In genomic region chr6:48768178-48768869, GRCm38 (mm10) we compare ENCODE assay signal across 20 mouse cellular contexts. TPM values are rescaled to one million over a fixed set of nuclear protein-coding genes. Genes with fewer than 3 reads are reported as not detected.
DNase-seq lines count a peak whose midpoint lies in the region; ATAC-seq and TF ChIP-seq lines count a peak whose summit lies in the region.
"Had no signal": no experiment of that assay in that cellular context is flagged by ENCODE, and none has a peak within 500 bp of the region (broad histone marks: within the 10 kb centered on the region; RNA-seq: fewer than 3 reads in every experiment).

No protein-coding gene starts in this region.

- intact Hi-C loops in gastrocnemius, adult 2 months (cut with DNase I), result no loop called here

- H3K27ac ChIP-seq in gastrocnemius, adult 2 months, result no peak overlapping the region
- no peak overlapping the region for H3K27ac ChIP-seq in limb, embryonic 10.5 days
- H3K27ac ChIP-seq: embryonic facial prominence, embryonic 12.5 days; heart, embryonic 10.5 days; limb, embryonic 12.5 days; stomach, postnatal 0 days had no signal

- ATAC-seq in monocyte, adult 5-6 weeks (replicated peaks; ENCODE audit: insufficient number of reproducible peaks, low FRiP score, low TSS enrichment, poor library complexity, severe bottlenecking), result no peak; the same call in 1 of the 2 replicates

- no peaks in the 10 kb centered on the region for H3K36me3 ChIP-seq in limb, embryonic 10.5 days
- H3K36me3 ChIP-seq: embryonic facial prominence, embryonic 12.5 days; heart, embryonic 10.5 days; limb, embryonic 12.5 days had no signal

- no peak overlapping the region for H3K4me3 ChIP-seq in gastrocnemius, adult 2 months
- H3K4me3 ChIP-seq in limb, embryonic 10.5 days, result no peak overlapping the region
- H3K4me3 ChIP-seq: embryonic facial prominence, embryonic 12.5 days; heart, embryonic 10.5 days; limb, embryonic 12.5 days had no signal

- DNase-seq in CD4-positive, CD25-positive, alpha-beta regulatory T cell, adult 2 months (ENCODE audit: low read depth, low spot score), result peak; percentile 82
- DNase-seq in T-cell, adult 2 months (ENCODE audit: low spot score), result peak; percentile 86
- peak; percentile 81 for DNase-seq in naive thymus-derived CD4-positive, alpha-beta T cell, adult 2 months (ENCODE audit: low read depth)
- DNase-seq in thymus, postnatal 0 days (ENCODE audit: low spot score), result peak; percentile 79
- no peak for DNase-seq in gastrocnemius, adult 2 months
- DNase-seq in limb, embryonic 10.5 days (ENCODE audit: low spot score), result no peak
- DNase-seq: adrenal gland, postnatal 10 days; cerebellum, postnatal 14 days; heart, postnatal 36 days; kidney, postnatal 10 days; lung, adult 2 months; right cerebral cortex, postnatal 14 days had no signal

- H3K9me3 ChIP-seq in limb, embryonic 10.5 days (replicated peaks), result no peaks in the 10 kb centered on the region
- H3K9me3 ChIP-seq: embryonic facial prominence, embryonic 12.5 days; heart, embryonic 10.5 days had no signal

- WGBS in limb, embryonic 10.5 days, result 81% methylated on average over 9 of the region's 9 CpGs

- H3K27me3 ChIP-seq in limb, embryonic 10.5 days (ENCODE audit: low read depth, poor library complexity, severe bottlenecking), result no peaks in the 10 kb centered on the region
- H3K27me3 ChIP-seq: embryonic facial prominence, embryonic 12.5 days; limb, embryonic 12.5 days had no signal

- TF ChIP-seq CTCF in gastrocnemius, adult 2 months (IDR thresholded peaks at IDR 0.05), result no peak

- no peaks in the 10 kb centered on the region for H3K4me1 ChIP-seq in limb, embryonic 10.5 days
- H3K4me1 ChIP-seq: embryonic facial prominence, embryonic 12.5 days; heart, embryonic 10.5 days had no signal

RNA-seq across cellular contexts. Expression of gene Gimap3, which starts 2.3 kb away (rescaled TPM):
- 3.6 and 5.3 TPM in 2 replicates for polyA plus RNA-seq in thymus, postnatal 0 days (2015; fragmentation: Nextera tagmentation; extraction: Ambion mirVana)
- 92.2 to 334 TPM (median 99.5 TPM) in 3 replicates for total RNA-seq in monocyte, adult 5-6 weeks (2017)
- not detected for total RNA-seq in gastrocnemius, adult 2 months (2021)
- polyA plus RNA-seq in limb, embryonic 10.5 days (2016; fragmentation: Nextera tagmentation; extraction: Ambion mirVana), result not detected in 2 replicates
- total RNA-seq: layer of hippocampus, postnatal 10 days had no signal
- polyA plus RNA-seq: embryonic facial prominence, embryonic 12.5 days; forebrain, embryonic 11.5 days; limb, embryonic 12.5 days had no signal

RNA-seq across cellular contexts. Expression of gene Gimap5, which starts 22.3 kb away (rescaled TPM):
- 23.7 and 29.6 TPM in 2 replicates for polyA plus RNA-seq in thymus, postnatal 0 days (2015; fragmentation: Nextera tagmentation; extraction: Ambion mirVana)
- 91.7 to 178 TPM (median 113 TPM) in 3 replicates for total RNA-seq in monocyte, adult 5-6 weeks (2017)
- 1 to 10 TPM; 1.5 to 1.6 TPM for total RNA-seq in gastrocnemius, adult 2 months (2021)
- 1.3 and 1.4 TPM in 2 replicates for polyA plus RNA-seq in limb, embryonic 10.5 days (2016; fragmentation: Nextera tagmentation; extraction: Ambion mirVana)

RNA-seq across cellular contexts. Expression of gene Gimap1, which starts 29.5 kb away (rescaled TPM):
- polyA plus RNA-seq in thymus, postnatal 0 days (2015; fragmentation: Nextera tagmentation; extraction: Ambion mirVana), result 148 and 170 TPM in 2 replicates
- 99.2 to 313 TPM (median 123 TPM) in 3 replicates for total RNA-seq in monocyte, adult 5-6 weeks (2017)
- total RNA-seq in gastrocnemius, adult 2 months (2021), result 1 to 10 TPM; 2.2 to 2.3 TPM
- polyA plus RNA-seq in limb, embryonic 10.5 days (2016; fragmentation: Nextera tagmentation; extraction: Ambion mirVana), result 7.9 and 8.5 TPM in 2 replicates

RNA-seq across cellular contexts. Expression of gene Gimap7, which starts 49.9 kb away (rescaled TPM):
- 6.5 and 6.7 TPM in 2 replicates for polyA plus RNA-seq in thymus, postnatal 0 days (2015; fragmentation: Nextera tagmentation; extraction: Ambion mirVana)
- 67.2 to 199 TPM (median 74.1 TPM) in 3 replicates for total RNA-seq in monocyte, adult 5-6 weeks (2017)
- not detected for total RNA-seq in gastrocnemius, adult 2 months (2021)
- polyA plus RNA-seq in limb, embryonic 10.5 days (2016; fragmentation: Nextera tagmentation; extraction: Ambion mirVana), result not detected in 2 replicates
- total RNA-seq: layer of hippocampus, postnatal 10 days had no signal
- polyA plus RNA-seq: embryonic facial prominence, embryonic 12.5 days; forebrain, embryonic 11.5 days; heart, embryonic 10.5 days; limb, embryonic 12.5 days; stomach, postnatal 0 days had no signal

RNA-seq across cellular contexts. Expression of gene Gm28053, which starts 49.9 kb away (rescaled TPM):
- polyA plus RNA-seq in thymus, postnatal 0 days (2015; fragmentation: Nextera tagmentation; extraction: Ambion mirVana), result 11.0 and 13.9 TPM in 2 replicates
- 17.6 to 57.0 TPM (median 34.4 TPM) in 3 replicates for total RNA-seq in monocyte, adult 5-6 weeks (2017)
- under 1 TPM in 1 of 2 experiments, not detected in 1; 0.84 TPM for total RNA-seq in gastrocnemius, adult 2 months (2021)
- polyA plus RNA-seq in limb, embryonic 10.5 days (2016; fragmentation: Nextera tagmentation; extraction: Ambion mirVana), result 0.83 and 1.3 TPM in 2 replicates
- total RNA-seq: layer of hippocampus, postnatal 10 days; megakaryocyte-erythroid progenitor cell, adult 5-6 weeks had no signal
- polyA plus RNA-seq: embryonic facial prominence, embryonic 12.5 days had no signal

Comparison
In these comparisons a context has a peak if more than half of its experiments do, and no peak if none do; other contexts are left out.
1. DNase-seq: peak in CD4-positive, CD25-positive, alpha-beta regulatory T cell, adult 2 months (single experiment), T-cell, adult 2 months (single experiment), naive thymus-derived CD4-positive, alpha-beta T cell, adult 2 months (single experiment) and thymus, postnatal 0 days (single experiment); none in gastrocnemius, adult 2 months (single experiment) and limb, embryonic 10.5 days (single experiment).
2. RNA of gene Gimap3, which starts 2.3 kb away (total RNA-seq): 92.2 to 334 TPM in monocyte, adult 5-6 weeks; not detected in gastrocnemius, adult 2 months; every median in the first group is over 10 times any median in the second.
3. RNA of gene Gimap5, which starts 22.3 kb away (total RNA-seq): 91.7 to 178 TPM in monocyte, adult 5-6 weeks; 1.5 to 1.6 TPM in gastrocnemius, adult 2 months; every median in the first group is over 10 times any median in the second.
4. RNA of gene Gimap1, which starts 29.5 kb away (total RNA-seq): 99.2 to 313 TPM in monocyte, adult 5-6 weeks; 2.2 to 2.3 TPM in gastrocnemius, adult 2 months; every median in the first group is over 10 times any median in the second.